Mouse (Mus musculus) heart, postnatal 25 days (tissue): Measurements from ENCODE around the gene Unc5b. TPM values are rescaled to one million over a fixed set of nuclear protein-coding genes. Genes with fewer than 3 reads are reported as not detected.

Experiments
- DNase-seq: peaks from one replicate; pipeline ENCODE4 v3.0.0; 2022; ENCODE audit warnings: low spot score
- intact Hi-C: fragments of 180-260 bp; cut with DNase I; formaldehyde crosslinking; loops from one replicate; pipeline ENCODE4 v1.15.1; 2025
- total RNA-seq, 2 experiments: library from RNA; stranded (reverse); gene quantifications; 2 replicates each; pipeline ENCODE4 v1.2.3; 2021

Gene Unc5b
- total RNA-seq, 2 experiments from 2014 or later = 15.2 to 18.4 TPM

GRCm38 (mm10) chr10:60804865-60805264 is 26.5 kb downstream of the Unc5b start:
- intact Hi-C loops = no loop called here
- no peak for DNase-seq

DNA sequence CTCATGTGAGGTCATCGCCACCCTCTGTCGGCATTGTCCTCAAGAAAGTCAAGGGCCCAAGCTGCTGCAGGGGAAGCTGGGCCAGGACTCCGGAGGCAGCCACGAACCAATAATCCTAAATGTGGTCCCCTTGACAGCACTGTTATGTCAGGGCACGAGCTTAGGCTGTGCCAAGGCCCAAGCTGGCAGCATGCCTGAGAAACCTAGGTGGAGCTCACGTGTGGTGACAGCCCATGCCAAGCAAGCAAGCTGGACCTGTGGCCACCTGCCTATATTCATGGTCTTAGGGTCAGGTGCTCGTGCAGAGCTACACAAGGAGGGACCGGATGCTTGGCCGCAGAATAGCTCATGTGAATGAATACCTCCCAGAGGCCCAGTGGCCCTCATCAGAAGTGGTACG is 27.4 kb downstream of the Unc5b start:
- intact Hi-C loops = no loop called here
- no peak for DNase-seq

DNA sequence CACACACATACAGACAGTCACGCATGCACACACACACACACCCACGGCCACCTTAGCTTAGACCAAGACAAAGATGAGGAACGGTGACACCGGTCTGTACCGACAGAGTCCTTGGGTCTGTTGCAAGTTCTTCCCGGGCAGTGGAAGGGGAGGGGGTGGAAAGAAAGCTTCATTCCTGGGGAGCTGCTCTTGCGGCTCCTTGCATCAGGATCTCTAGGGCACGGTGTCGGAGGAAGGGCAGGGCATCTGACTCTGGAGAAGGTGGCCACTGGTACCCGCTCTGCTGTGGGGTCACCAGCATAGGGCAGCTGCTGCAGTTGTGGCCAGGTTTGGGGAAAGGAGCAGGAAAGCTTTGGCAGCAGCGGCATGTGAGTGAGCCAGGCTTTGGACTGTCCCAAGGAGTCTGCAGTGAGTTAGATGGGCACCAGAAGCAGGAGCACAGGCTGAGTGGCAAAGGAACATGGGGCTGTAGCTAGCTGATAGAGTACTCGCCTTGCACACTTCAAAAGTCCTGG is 29.4 kb downstream of the Unc5b start:
- intact Hi-C loops = no loop called here
- DNase-seq = no peak

- DNase-seq = no peak
- intact Hi-C loops = no loop called here
Measured at GRCm38 (mm10) chr10:60801168-60801897, 30.0 kb downstream of the Unc5b start.

DNA sequence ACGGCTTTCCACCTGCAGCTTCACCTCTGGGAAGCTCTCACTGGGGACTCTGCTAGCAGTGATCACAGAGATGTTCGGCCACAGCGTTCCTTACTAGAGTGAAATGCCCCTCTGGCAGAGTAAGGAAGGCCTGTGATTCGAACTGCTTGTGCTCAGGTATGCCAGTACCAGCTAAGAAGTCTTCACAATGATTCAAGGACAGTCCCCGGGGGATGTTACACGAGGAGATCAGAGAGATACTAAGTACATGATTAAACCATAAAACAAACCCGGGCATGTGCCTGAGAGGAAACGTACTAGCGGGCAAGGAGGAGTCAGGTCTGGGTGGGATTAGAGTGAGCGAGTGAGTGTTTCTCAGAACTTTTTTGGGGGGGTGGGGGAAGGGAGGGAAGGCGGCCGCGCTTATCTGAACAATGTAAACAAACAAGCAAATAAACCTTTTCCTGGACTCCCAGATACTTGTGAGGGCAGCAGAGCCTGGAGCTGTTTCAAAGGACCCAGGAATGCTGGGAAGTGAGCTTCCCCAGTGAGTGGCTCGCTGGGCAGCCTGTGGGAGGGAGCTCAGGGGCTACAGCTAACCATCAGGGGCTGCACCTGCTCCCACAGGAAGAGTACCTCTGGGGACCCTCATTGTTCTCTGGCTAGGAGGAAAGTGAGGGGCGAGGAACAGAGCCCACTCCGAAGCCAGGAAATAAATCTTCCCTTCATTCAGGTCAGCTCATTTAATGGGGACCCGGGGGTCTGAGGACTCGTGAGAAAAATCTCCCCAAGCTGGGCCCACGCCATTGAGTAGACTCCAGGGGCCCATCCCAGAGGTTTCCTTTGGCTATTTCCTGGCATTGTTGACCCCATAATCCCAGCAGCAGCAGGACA is 30.9 kb downstream of the Unc5b start:
- intact Hi-C loops = no loop called here
- no peak for DNase-seq

DNA sequence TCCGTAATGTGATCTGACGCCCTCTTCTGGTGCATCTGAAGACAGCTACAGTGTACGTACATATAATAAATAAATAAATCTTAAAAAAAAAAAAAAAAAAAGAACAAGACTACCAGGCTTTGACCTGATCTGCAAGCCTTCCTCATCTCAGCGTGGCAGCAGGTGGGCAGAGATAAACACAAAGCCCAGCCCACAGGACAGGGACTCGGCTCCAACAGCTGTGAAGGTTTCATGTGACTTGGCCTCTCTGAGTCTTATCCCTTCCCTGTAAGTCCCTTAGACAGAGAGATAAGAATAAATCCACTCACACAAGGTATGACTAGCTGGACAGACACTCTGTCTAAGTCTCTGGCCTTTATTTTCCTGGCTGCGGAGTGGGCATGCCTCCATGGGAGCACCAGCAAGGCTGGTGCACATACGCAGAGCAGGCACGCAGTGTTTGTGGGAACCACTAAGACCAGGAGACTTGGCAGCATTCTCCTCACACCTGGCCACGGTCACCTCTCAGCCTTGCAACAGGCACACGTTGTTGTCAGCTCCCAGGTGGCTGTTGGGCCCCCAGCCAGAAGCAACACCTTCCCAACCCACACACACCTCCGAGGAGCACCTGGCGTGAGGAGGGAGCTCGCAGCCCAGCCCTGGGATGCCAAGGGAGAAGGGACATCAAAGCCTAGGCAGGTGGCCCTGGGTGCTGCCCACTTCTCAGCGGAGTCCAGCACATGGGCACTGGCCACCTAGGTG is 33.5 kb downstream of the Unc5b start:
- DNase-seq = no peak
- intact Hi-C loops = no loop called here

- intact Hi-C loops = no loop called here
Measured at GRCm38 (mm10) chr10:60796474-60796873, 34.9 kb downstream of the Unc5b start.

GRCm38 (mm10) chr10:60796028-60796427 is 35.4 kb downstream of the Unc5b start:
- no peak for DNase-seq
- intact Hi-C loops = no loop called here

More at GRCm38 (mm10) chr10:60796474-60796873, 34.9 kb downstream of the Unc5b start:
- DNase-seq = no peak

DNA sequence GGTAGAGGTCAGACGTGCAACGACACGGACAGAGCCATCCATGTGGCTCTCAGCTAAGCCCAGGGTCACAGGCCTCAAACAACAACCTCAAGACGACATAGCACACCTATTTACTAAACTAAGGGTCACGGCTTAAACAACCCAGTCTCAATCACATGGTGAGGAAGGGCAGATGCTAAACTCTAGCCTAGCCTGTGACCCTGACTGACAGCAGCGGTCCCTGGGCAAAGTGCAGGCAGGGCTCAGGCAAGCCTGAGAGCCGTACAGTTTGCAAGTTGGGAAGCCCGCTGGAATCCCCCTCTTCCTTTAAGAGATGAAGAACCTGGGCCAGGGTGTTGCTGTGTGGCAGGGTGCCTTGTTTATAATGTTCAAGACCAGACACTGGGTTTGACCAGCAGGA is 36.6 kb downstream of the Unc5b start:
- intact Hi-C loops = no loop called here

DNA sequence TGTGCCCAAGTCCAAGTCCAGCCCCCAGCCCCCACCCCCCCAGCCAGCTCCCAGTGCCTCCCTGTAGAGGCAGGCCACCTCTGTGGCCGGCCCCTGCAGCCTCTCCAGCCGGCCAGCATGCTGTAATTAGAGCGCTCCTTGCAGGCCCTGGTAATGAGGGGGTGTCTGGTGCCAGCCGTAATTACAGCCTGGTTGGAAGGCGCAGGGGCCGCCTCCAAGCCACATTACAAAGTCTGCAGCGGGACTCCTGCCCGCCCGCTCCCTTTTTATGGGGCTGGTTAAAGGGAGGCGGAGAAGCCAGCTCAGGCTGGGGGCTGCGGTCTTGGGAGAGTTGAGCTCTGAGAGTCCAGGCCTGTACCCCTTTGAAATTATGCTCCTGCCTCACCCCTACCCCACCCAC is 37.0 kb downstream of the Unc5b start:
- intact Hi-C loops = no loop called here
- DNase-seq = no peak

More for the DNA sequence above, 36.6 kb downstream of the Unc5b start:
- no peak for DNase-seq

- intact Hi-C loops = no loop called here
- DNase-seq = peak; percentile 56
Measured at GRCm38 (mm10) chr10:60792841-60793240, 38.5 kb downstream of the Unc5b start.

DNA sequence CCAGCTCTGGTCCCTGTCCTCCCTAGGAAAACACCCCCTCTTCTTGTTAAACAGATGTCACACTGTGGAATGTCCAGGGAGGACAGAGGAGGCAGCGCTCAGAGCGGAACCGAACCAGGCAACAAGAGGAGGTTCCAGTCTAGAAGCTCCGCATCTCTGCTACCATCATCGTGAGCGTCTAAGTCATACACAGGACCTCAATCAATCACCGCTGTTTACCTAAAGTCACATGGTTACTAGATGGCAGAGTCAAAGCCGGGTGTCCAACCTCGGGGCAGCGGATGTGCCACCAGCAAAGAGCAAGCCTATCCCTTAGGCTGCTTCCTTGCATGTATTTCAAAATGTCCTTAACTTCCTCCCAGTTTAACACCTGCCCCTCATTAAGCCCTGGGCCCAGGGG is 39.0 kb downstream of the Unc5b start:
- no peak for DNase-seq
- intact Hi-C loops = no loop called here

- no peak for DNase-seq
- intact Hi-C loops = no loop called here
Measured at GRCm38 (mm10) chr10:60790912-60791311, 40.5 kb downstream of the Unc5b start.

DNA sequence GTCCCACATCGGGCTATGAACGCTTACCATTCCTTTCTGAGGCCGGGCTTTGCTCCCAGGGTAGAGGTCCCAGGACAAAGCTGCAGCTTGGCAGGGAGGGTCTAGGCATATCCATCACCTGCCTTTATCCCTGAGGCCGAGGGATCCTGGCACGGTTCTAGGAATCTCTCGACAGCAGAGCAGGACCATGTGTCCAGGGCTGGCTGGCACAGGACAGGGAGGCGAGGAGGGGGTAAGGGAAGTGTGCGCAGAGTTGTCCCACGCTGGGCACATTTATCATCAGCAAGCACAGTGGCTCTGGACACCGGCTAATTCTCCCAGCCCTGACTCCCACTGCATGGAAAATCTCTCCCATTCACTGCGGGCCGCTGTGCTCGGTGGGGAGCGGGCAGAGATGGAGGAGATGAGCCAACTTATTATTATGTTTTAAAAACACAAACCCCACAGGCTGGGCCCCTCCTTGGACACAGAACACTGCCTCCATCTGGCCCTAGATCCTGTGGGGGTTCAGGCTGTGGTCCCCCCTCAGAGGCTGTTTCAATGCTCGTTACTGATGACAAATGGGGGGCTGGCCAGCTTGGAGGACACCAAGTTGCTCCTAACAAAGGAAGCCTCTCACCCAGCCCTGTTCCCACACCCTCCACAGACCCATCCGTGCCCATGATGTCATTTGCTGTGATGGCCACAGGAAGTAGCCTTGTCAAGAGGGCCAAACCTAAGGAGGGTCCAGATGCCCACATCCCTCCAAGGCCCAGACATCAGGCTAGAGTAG is 43.9 kb downstream of the Unc5b start:
- intact Hi-C loops = no loop called here
- no peak for DNase-seq

GRCm38 (mm10) chr10:60783608-60784007 is 47.8 kb downstream of the Unc5b start:
- intact Hi-C loops = no loop called here
- DNase-seq = no peak

GRCm38 (mm10) chr10:60779628-60780027 is 51.8 kb downstream of the Unc5b start:
- intact Hi-C loops = loop anchor here (1.0 to 2.0 kb wide), 4 partner anchors 56 to 293 kb away; no protein-coding TSS in a partner anchor
- DNase-seq = peak; percentile 51

DNA sequence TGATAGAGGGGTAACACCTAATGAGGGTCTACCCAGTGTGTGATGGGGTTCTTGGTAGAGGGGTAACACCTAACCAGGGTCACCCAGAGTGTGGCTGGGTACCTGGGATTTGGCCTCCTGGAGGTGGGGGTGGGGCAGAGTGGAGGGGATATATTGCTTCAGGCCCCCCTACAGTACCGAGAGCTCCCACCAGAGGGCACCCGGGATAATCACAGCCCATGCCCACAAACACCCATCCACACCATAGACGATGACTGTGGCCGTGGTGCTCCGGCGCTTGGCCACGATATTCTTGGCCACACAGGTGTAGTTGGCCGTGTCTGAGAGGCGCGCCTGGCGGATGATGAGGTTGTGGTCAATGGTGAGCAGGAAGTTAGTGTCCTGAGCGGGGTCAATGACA is 52.8 kb downstream of the Unc5b start:
- DNase-seq = no peak
- intact Hi-C loops = loop anchor here (2.0 kb wide), 1 partner anchor 206 kb away; no protein-coding TSS in a partner anchor

DNA sequence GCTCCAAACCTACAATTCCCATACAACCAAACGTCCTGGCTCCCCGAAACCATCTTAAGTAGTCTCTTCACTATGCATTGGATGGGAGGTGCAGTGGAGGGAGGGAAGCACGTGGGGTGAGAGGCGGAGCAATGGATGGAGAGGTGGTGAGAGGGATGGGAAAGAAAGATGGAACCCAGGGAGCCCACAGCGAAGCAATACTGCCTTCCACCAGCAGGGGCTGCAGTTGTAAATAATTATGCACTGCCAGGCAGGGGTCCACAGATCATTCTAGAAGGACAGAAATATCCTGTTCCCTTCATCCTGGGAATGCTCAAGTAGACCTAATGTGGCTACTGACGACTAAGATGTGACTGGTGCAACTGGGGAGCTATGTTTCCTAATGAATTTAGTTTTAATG is 55.9 kb downstream of the Unc5b start:
- intact Hi-C loops = no loop called here

DNA sequence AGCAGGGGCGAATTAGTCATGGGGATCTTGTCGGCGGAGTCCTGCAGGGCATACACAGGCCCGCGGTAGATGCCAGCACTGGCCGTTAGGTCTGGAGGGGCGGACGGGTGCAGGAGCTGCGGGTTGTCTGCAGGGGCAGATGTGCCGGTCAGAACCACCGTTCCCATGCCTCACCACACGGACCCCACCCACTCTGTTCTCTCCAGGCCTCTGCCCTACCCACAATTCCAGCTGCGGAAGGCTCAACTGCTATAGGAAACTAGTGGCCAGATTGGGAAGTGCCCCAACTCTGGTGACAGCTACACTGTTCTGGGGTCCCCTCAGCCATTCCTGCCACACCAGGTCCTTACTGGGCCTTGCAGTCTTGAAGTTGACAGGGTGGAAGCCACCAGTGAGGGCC is 56.8 kb downstream of the Unc5b start:
- intact Hi-C loops = no loop called here
- no peak for DNase-seq

More for the DNA sequence above, 55.9 kb downstream of the Unc5b start:
- DNase-seq = no peak
